Mouse (Mus musculus) cerebral cortex, adult 2 months (tissue): ENCODE results near the gene Wdr44.

Source experiments
- WGBS: fragments of 180-500 bp; shearing (Covaris S2); methylation state at CpG from one replicate; pipeline ENCODE4 v1.1.7; 2018; 5-methylcytosine and 5-hydroxymethylcytosine counted together

The Wdr44 gene

GRCm38 (mm10) chrX:23840921-23841320 lies 148.1 kb downstream of the Wdr44 start:
- 71% methylated on average over 1 of the region's 1 CpGs for WGBS
